Mouse (Mus musculus): ENCODE data around the gene B230104I21Rik. TPM values are rescaled to one million over a fixed set of nuclear protein-coding genes. Genes with fewer than 3 reads are reported as not detected.

The B230104I21Rik gene
- polyA plus RNA-seq (2012; rRNA removed) = not detected in 2 replicates

GRCm38 (mm10) chr4:154335761-154336160 lies at the start of gene B230104I21Rik:
Gene B230104I21Rik, plus strand, starts transcription at chr4:154336127.
- no peak for DNase-seq (ENCODE audit: low read depth)

DNA sequence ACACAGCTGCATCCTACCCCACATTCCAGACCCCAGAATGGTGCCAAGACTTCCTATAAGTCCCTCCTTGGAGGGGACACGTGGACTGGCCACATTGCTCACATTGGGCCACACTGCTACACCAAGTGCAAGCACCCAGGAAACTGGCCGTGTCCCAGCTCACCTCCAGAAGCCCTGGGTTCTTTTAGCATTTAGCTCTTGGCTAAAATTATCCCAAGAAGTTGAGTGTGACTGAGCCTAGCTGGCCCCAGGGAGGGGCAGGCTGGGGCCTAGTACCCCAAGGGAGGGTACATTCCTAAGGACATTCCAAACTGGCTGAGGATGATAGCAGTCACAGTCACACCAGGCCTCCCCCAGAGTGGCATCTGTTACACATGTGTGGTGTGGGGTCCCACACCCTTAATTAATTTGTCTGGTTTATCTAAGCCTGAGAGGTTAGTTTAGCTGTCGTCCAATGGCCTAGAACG lies 42.2 kb upstream of the B230104I21Rik start:
- no peak for DNase-seq (ENCODE audit: low read depth)

GRCm38 (mm10) chr4:154294262-154294731 lies 41.6 kb upstream of the B230104I21Rik start:
- no peak for DNase-seq (ENCODE audit: low read depth)

- no peak for DNase-seq (ENCODE audit: low read depth)
Measured at GRCm38 (mm10) chr4:154297761-154298160, 38.2 kb upstream of the B230104I21Rik start.

- no peak for DNase-seq (ENCODE audit: low read depth)
Measured at GRCm38 (mm10) chr4:154299541-154300271, 36.2 kb upstream of the B230104I21Rik start.

DNA sequence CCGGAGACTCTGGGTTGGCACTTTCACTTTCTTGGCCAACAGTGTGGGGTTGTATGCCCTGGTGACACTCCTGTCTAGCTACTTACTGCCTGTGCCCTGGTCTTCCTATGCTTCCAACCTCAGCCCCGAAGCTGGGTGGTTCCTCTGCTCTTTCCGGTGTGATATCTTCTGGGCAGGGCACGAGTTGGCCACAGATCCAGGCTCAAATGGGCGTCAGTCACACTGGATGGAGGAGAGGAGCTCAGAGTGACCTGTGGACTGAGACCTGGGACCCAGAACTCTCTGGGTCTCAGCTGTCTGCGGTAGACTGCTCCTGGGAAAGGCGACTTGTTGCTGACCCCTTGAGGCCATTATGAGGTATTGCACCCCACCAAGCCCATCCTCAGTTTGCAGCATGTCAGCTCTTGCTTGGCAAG lies 34.5 kb upstream of the B230104I21Rik start, which contains the start of gene Arhgef16:
Arhgef16 (minus strand) TSS at position 211 of the 416 bp plus-strand sequence.
- no peak for DNase-seq (ENCODE audit: low read depth)

- no peak for DNase-seq (ENCODE audit: low read depth)
Measured at GRCm38 (mm10) chr4:154309131-154309530, 26.8 kb upstream of the B230104I21Rik start.

- DNase-seq (ENCODE audit: low read depth) = no peak
Measured at GRCm38 (mm10) chr4:154310576-154311262, 25.2 kb upstream of the B230104I21Rik start.

GRCm38 (mm10) chr4:154312143-154312812 lies 23.6 kb upstream of the B230104I21Rik start:
- DNase-seq (ENCODE audit: low read depth) = no peak

DNA sequence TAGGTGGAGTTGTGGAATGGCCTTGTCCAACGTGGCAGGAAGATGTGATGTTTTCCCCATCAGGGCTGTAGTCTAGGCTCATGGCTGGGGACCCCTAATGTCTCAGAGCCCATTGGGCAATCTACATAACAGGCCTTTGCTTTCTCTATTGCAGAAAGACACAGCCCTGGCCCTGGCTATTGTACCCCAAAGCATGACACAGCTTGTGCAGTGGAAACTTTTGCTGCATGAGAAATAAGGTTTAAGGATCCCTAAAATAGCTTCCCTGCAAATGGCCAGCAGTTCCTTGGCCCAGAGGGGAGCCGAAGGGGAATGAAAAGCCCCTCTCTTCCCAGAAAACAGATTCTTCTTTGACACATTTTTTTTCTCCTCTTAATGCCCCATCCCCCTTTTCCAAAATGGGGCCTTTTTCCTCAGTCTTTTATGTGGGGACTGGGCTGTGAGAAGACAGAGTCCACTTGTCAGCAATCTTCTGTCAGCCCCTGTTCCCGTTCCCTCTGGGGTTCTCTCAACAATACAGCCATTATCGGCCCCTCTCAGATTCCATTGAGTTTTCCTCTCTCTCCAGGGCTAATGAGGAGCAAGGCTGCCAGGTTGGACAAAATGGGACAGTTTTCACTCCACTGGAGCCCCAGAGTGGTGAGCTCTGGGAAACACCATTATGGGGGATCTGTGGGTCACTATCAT lies 22.8 kb upstream of the B230104I21Rik start:
- DNase-seq (ENCODE audit: low read depth) = no peak

GRCm38 (mm10) chr4:154313622-154313967 lies 22.3 kb upstream of the B230104I21Rik start:
- DNase-seq (ENCODE audit: low read depth) = no peak

DNA sequence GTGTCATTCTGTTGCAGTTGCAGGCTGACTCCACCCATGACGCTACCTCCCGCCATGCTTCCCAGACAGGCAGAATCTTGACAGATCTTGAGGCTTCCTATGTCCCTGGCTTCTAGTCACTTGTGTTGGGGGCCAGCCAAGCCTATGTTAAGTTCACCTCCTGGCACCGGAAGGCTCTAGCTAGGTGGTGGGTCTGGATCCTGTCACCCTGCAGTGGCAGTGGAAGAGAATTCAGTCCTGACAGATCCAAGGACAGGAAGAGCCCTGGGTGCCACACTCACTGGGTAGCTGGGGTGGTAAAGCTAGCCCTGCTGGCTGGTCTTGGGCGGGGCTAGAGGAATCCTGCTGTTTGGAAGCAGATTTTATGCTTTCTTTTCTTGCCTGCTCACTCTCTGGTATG lies 10.5 kb upstream of the B230104I21Rik start:
- no peak for DNase-seq (ENCODE audit: low read depth)

DNA sequence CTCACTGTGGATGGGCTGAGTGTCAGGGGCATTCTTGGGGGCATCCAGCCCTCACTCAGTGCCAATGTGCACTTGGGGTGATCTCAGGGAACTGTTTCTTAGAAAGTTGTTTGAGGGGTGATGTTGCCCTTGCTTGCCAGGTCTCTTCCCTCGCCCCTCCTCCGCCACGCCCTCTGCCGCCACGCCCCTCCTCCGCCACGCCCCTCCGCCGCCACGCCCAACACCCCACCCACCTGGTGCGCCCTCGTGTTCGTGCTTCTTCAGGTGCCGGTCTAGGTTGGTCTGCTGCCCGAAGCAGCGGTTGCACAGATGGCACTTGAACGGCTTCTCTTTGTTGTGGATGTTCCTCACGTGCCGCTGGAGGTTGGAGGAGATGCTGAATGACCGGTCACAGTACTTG lies 7.5 kb upstream of the B230104I21Rik start:
- no peak for DNase-seq (ENCODE audit: low read depth)

GRCm38 (mm10) chr4:154328836-154329235 lies 7.1 kb upstream of the B230104I21Rik start:
- DNase-seq (ENCODE audit: low read depth) = no peak

- no peak for DNase-seq (ENCODE audit: low read depth)
Measured at GRCm38 (mm10) chr4:154330001-154330400, 5.9 kb upstream of the B230104I21Rik start.

DNA sequence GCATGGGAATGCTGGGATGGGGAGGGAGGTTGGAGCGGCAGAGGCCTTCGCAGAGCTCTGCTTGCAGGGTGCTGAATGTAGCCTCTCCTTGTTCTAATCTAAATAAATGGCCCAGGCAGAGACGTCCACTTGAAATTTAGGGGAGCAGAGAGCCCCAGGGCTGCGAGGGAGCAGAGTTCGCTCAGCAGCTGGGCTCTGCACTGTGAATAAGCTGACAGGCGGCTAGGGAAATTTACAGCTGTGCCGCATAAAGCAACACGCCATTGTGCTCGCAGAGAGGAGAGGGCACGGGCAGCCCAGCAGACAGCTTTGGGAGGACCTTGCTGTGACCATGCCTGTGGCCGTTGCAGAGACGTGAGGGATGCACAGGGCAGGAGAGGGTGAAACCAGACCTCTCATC lies 4.7 kb upstream of the B230104I21Rik start:
- DNase-seq (ENCODE audit: low read depth) = no peak

DNA sequence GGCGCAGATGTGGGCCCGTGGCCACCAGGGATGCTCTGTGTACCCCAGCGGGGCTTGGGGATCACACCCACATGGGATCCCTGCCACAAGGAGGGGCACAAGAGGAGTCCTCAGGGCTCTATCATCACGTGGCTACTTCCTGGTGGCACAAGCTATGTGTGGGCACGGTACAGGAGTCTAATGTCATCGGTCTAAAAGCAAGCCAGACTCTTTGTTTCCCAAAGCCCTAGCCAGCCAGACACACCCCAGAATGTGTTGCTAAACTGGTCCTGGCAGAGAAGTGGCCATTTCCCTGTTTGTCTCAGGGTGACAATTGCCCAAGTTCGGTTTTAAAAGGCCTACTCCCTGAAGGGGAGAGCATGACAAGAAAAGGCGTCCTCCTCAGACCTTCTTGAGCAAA lies 2.6 kb upstream of the B230104I21Rik start:
- DNase-seq (ENCODE audit: low read depth) = no peak

DNA sequence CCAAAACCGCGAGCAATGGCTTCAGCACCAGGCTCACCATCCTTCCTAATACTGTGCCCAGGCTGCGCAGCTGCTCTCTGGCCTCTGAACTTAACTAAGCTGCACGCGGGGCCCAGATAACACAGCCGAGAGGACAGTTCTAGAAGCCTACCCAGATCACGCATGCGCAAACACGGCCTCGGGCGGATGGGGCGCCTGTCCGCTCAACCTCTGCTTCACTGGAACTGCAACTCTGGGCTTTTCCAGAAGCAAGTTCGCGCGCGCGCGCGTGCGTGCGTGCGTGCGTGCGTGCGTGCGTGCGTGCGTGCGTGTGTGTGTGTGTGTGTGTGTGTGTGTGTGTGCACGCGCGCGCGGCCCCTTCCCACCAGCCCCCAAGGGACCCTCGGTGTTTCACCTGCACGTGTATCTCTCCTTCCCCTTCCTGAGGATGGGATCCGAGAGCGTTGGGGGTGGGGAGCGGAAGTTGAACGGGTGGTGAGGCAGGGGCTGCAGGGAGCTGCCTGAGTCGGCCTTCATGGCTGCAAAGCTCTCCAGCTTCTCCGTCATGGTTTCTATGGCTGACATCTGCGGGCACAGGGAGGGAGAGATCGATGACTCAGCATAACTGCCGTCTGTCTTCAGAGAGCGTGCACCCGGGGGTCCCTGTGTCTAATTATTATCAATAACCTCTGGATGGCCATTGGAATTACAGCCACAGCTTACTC lies 1.1 kb upstream of the B230104I21Rik start:
- no peak for DNase-seq (ENCODE audit: low read depth)

GRCm38 (mm10) chr4:154336650-154337049 lies 723 bp downstream of the B230104I21Rik start:
- DNase-seq (ENCODE audit: low read depth) = no peak

- no peak for DNase-seq (ENCODE audit: low read depth)
Measured at GRCm38 (mm10) chr4:154346731-154347522, 11.0 kb downstream of the B230104I21Rik start.
